Mouse (Mus musculus) macrophage (primary cell): ENCODE data around the gene Clic4. TPM values are rescaled to one million over a fixed set of nuclear protein-coding genes. Genes with fewer than 3 reads are reported as not detected.

ENCODE experiments used
- polyA plus RNA-seq: library from polyadenylated mRNA; stranded (reverse); fragments of 250-400 nt; gene quantifications from 3 replicates; pipeline ENCODE4 v1.2.4, GENCODE M21; 2018; ENCODE audit warnings: inconsistent platforms

Clic4 gene
- polyA plus RNA-seq, 1 experiment from 2014 or later: 173 TPM

Other genes starting within 250 kb of the Clic4 start
- 0.75 to 1.8 TPM (median 1.3 TPM) in 3 replicates for gene Runx3, start 152.2 kb downstream of the Clic4 start, polyA plus RNA-seq
- gene Srrm1, start 80.5 kb upstream of the Clic4 start, polyA plus RNA-seq: 79.8 to 270 TPM (median 92.9 TPM) in 3 replicates
- gene Ncmap, start 125.4 kb upstream of the Clic4 start, polyA plus RNA-seq: not detected in 3 replicates
- gene Rcan3, start 161.0 kb upstream of the Clic4 start, polyA plus RNA-seq: 11.8 to 22.3 TPM (median 17.3 TPM) in 3 replicates
- 0.40 to 0.56 TPM in 2 of 3 replicates, not detected in the other for gene Stpg1, start 222.0 kb upstream of the Clic4 start, polyA plus RNA-seq
- gene Nipal3, start 222.2 kb upstream of the Clic4 start, polyA plus RNA-seq: 10.9 to 33.9 TPM (median 26.1 TPM) in 3 replicates